Mouse (Mus musculus) CH12.LX (cell line): Measurements from ENCODE around the gene Uqcc3. TPM values are rescaled to one million over a fixed set of nuclear protein-coding genes. Genes with fewer than 3 reads are reported as not detected.
A peak's percentile ranks its signal among the peaks of the same experiment; 100 is the strongest.

Source experiments
- DNase-seq: peaks from one replicate; pipeline ENCODE4 v3.0.0-alpha.2; 2013; ENCODE audit errors: extremely low read depth
- H3K27ac ChIP-seq: 2 replicates; pipeline ENCODE4 v1.5.1; 2012; ENCODE audit warnings: low read depth, mild to moderate bottlenecking, control low read depth, moderate library complexity; ENCODE audit not compliant: insufficient read depth
- H3K27me3 ChIP-seq: replicated peaks from 2 replicates; pipeline ENCODE3; 2012; ENCODE audit warnings: inconsistent platforms
- H3K36me3 ChIP-seq, 2 experiments: replicated peaks in 1 of 2; 2 replicates each; pipeline versions ENCODE3 to v1.6.1; 2012; ENCODE audit warnings: inconsistent platforms in 1 of 2, low read length in 1 of 2, mild to moderate bottlenecking in 1 of 2, mixed read lengths in 1 of 2, moderate library complexity in 1 of 2; ENCODE audit not compliant: control insufficient read depth in 1 of 2, insufficient read depth in 1 of 2
- H3K4me1 ChIP-seq, 2 experiments: 2 replicates each; pipeline ENCODE4 v1.6.1; 2012; ENCODE audit warnings: inconsistent platforms in 1 of 2, moderate library complexity in 1 of 2; ENCODE audit not compliant: insufficient read depth in 2 of 2, control insufficient read depth in 1 of 2
- H3K4me2 ChIP-seq: 2 replicates; pipeline ENCODE4 v1.6.1; 2012; ENCODE audit warnings: low read depth, mild to moderate bottlenecking, control low read depth; ENCODE audit not compliant: poor library complexity, insufficient read depth, severe bottlenecking
- H3K4me3 ChIP-seq, 3 experiments: fragments of 150-350 bp in 1 of 3; sonication (generic) in 1 of 3; replicated peaks in 1 of 3; 2 replicates each; pipeline versions ENCODE3 to v1.5.1; 2011 to 2012; ENCODE audit warnings: low read depth in 2 of 3, low read length in 2 of 3, mild to moderate bottlenecking in 2 of 3, moderate library complexity in 2 of 3, control low read depth in 1 of 3, improper control_type of control experiment in 1 of 3, inconsistent platforms in 1 of 3, mixed read lengths in 1 of 3; ENCODE audit not compliant: poor library complexity in 1 of 3
- H3K79me2 ChIP-seq: replicated peaks from 2 replicates; pipeline ENCODE4 v1.6.1; 2012; ENCODE audit warnings: mild to moderate bottlenecking, moderate library complexity; ENCODE audit not compliant: control insufficient read depth, poor library complexity, insufficient read depth, severe bottlenecking; ENCODE audit errors: extremely low read depth
- H3K9ac ChIP-seq: 2 replicates; pipeline ENCODE4 v1.6.1; 2012; ENCODE audit warnings: low read depth, mild to moderate bottlenecking, control low read depth, moderate library complexity; ENCODE audit not compliant: insufficient read depth
- H3K9me3 ChIP-seq: replicated peaks from 2 replicates; pipeline ENCODE3; 2012; ENCODE audit warnings: low read length, inconsistent platforms, mixed read lengths
- BHLHE40 ChIP-seq: IDR thresholded peaks from 2 replicates; pipeline ENCODE4 v1.6.1; 2011; ENCODE audit warnings: mild to moderate bottlenecking, low read depth, low read length, improper control_type of control experiment
- CHD1 ChIP-seq: IDR thresholded peaks from 2 replicates; pipeline ENCODE4 v1.6.1; 2012; ENCODE audit warnings: low read depth, low read length, improper control_type of control experiment, inconsistent platforms
- CHD2 ChIP-seq: IDR thresholded peaks from 2 replicates; pipeline ENCODE4 v1.6.1; 2011; ENCODE audit warnings: low read length, improper control_type of control experiment
- CTCF ChIP-seq, 2 experiments: IDR thresholded peaks in 1 of 2; conservative IDR thresholded peaks in 1 of 2; 2 replicates each; pipeline ENCODE4 v1.5.1; 2011 to 2012; ENCODE audit warnings: low read depth in 2 of 2, low read length in 2 of 2, improper control_type of control experiment in 1 of 2, inconsistent platforms in 1 of 2, mild to moderate bottlenecking in 1 of 2, moderate library complexity in 1 of 2
- E2F4 ChIP-seq: IDR thresholded peaks from 2 replicates; pipeline ENCODE4 v1.6.1; 2011; ENCODE audit warnings: low read depth, low read length, improper control_type of control experiment; ENCODE audit not compliant: insufficient replicate concordance
- ELF1 ChIP-seq: IDR thresholded peaks from 2 replicates; pipeline ENCODE4 v1.6.1; 2014; ENCODE audit warnings: low read depth, mild to moderate bottlenecking, inconsistent platforms, low read length, improper control_type of control experiment
- EP300 ChIP-seq: IDR thresholded peaks from 2 replicates; pipeline ENCODE4 v1.6.1; 2011; ENCODE audit warnings: low read length, improper control_type of control experiment
- GABPA ChIP-seq: IDR thresholded peaks from 2 replicates; pipeline ENCODE4 v1.6.1; 2012; ENCODE audit warnings: low read depth, low read length, improper control_type of control experiment, inconsistent platforms; ENCODE audit not compliant: insufficient replicate concordance
- IRF4 ChIP-seq: IDR thresholded peaks from 2 replicates; pipeline ENCODE4 v1.6.1; 2014; ENCODE audit warnings: low read depth, mild to moderate bottlenecking, inconsistent platforms, low read length, improper control_type of control experiment
- JUN ChIP-seq: IDR thresholded peaks from 2 replicates; pipeline ENCODE4 v1.6.1; 2011; ENCODE audit warnings: low read depth, mild to moderate bottlenecking, low read length, improper control_type of control experiment, moderate library complexity; ENCODE audit not compliant: insufficient read depth
- KAT2A ChIP-seq: IDR thresholded peaks from 2 replicates; pipeline ENCODE4 v1.6.1; 2012; ENCODE audit warnings: low read length, improper control_type of control experiment, inconsistent platforms; ENCODE audit not compliant: insufficient replicate concordance
- MAFK ChIP-seq: IDR thresholded peaks from 2 replicates; pipeline ENCODE4 v1.6.1; 2011; ENCODE audit warnings: low read length, improper control_type of control experiment; ENCODE audit not compliant: insufficient replicate concordance
- MAX ChIP-seq: IDR thresholded peaks from 2 replicates; pipeline ENCODE4 v1.6.1; 2011; ENCODE audit warnings: low read length, improper control_type of control experiment
- MXI1 ChIP-seq: IDR thresholded peaks from 2 replicates; pipeline ENCODE4 v1.6.1; 2011; ENCODE audit warnings: mild to moderate bottlenecking, low read depth, low read length, improper control_type of control experiment
- MYC ChIP-seq: IDR thresholded peaks from 2 replicates; pipeline ENCODE4 v1.6.1; 2011; ENCODE audit warnings: low read depth, mild to moderate bottlenecking, improper control_type of control experiment, low read length
- NELFE ChIP-seq: IDR thresholded peaks from 2 replicates; pipeline ENCODE4 v1.6.1; 2011; ENCODE audit warnings: low read depth, low read length, improper control_type of control experiment
- NRF1 ChIP-seq: IDR thresholded peaks from 2 replicates; pipeline ENCODE4 v1.6.1; 2014; ENCODE audit warnings: low read depth, mild to moderate bottlenecking, inconsistent platforms, low read length, improper control_type of control experiment, moderate library complexity
- PAX5 ChIP-seq: IDR thresholded peaks from 2 replicates; pipeline ENCODE4 v1.6.1; 2012; ENCODE audit warnings: low read length, inconsistent platforms, mixed read lengths
- POLR2A ChIP-seq: IDR thresholded peaks from 2 replicates; pipeline ENCODE4 v1.6.1; 2011; ENCODE audit warnings: low read depth, mild to moderate bottlenecking, improper control_type of control experiment, low read length
- POLR2AphosphoS2 ChIP-seq: IDR thresholded peaks from 2 replicates; pipeline ENCODE4 v1.6.1; 2011; ENCODE audit warnings: low read depth, low read length, improper control_type of control experiment
- RAD21 ChIP-seq: IDR thresholded peaks from 2 replicates; pipeline ENCODE4 v1.6.1; 2011; ENCODE audit warnings: low read depth, mild to moderate bottlenecking, low read length, improper control_type of control experiment, moderate library complexity
- RCOR1 ChIP-seq: conservative IDR thresholded peaks from 2 replicates; pipeline ENCODE4 v1.6.1; 2012; ENCODE audit warnings: low read depth, mild to moderate bottlenecking, inconsistent platforms, low read length, improper control_type of control experiment
- SIN3A ChIP-seq: IDR thresholded peaks from 2 replicates; pipeline ENCODE4 v1.6.1; 2012; ENCODE audit warnings: low read length, improper control_type of control experiment, inconsistent platforms
- SMC3 ChIP-seq: IDR thresholded peaks from 2 replicates; pipeline ENCODE4 v1.6.1; 2011; ENCODE audit warnings: low read depth, low read length, improper control_type of control experiment
- TBP ChIP-seq: conservative IDR thresholded peaks from 2 replicates; pipeline ENCODE4 v1.6.1; 2011; ENCODE audit warnings: low read depth, low read length, improper control_type of control experiment
- USF1 ChIP-seq: IDR thresholded peaks from 2 replicates; pipeline ENCODE4 v1.6.1; 2014; ENCODE audit warnings: low read depth, mild to moderate bottlenecking, inconsistent platforms, low read length, improper control_type of control experiment
- USF2 ChIP-seq: conservative IDR thresholded peaks from 2 replicates; pipeline ENCODE4 v1.6.1; 2011; ENCODE audit warnings: low read depth, low read length, improper control_type of control experiment
- ZC3H11A ChIP-seq: IDR thresholded peaks from 2 replicates; pipeline ENCODE4 v1.6.1; 2012; ENCODE audit warnings: low read depth, mild to moderate bottlenecking, inconsistent platforms, low read length, improper control_type of control experiment
- ZKSCAN1 ChIP-seq: IDR thresholded peaks from 2 replicates; pipeline ENCODE4 v1.6.1; 2012; ENCODE audit warnings: low read depth, inconsistent platforms, low read length, improper control_type of control experiment, borderline replicate concordance
- ZMIZ1 ChIP-seq: IDR thresholded peaks from 2 replicates; pipeline ENCODE4 v1.6.1; 2012; ENCODE audit warnings: low read depth, mild to moderate bottlenecking, inconsistent platforms, low read length, improper control_type of control experiment
- ZNF384 ChIP-seq: IDR thresholded peaks from 2 replicates; pipeline ENCODE4 v1.6.1; 2012; ENCODE audit warnings: low read depth, low read length, improper control_type of control experiment, inconsistent platforms
- dilution Hi-C: fragments of 300-500 bp; cut with MboI; formaldehyde crosslinking; loops from 2 replicates; pipeline ENCODE4 v1.14.3; 2020; ENCODE audit warnings: low sequenced_read_pairs; ENCODE audit not compliant: extremely low pct_unique_long_range_greater_than_20kb, extremely low pct_ligation_motif_present
- in situ Hi-C: fragments of 300-500 bp; cut with MboI; formaldehyde crosslinking; loops from 3 replicates; pipeline ENCODE4 v1.14.3; 2019; ENCODE audit warnings: low sequenced_read_pairs, low pct_ligation_motif_present, low pct_unique_long_range_greater_than_20kb, mixed read lengths
- polyA plus RNA-seq: library from polyadenylated mRNA; unstranded; fragments of >175 nt; gene quantifications from 2 replicates; pipeline ENCODE4 v1.2.1, GENCODE M21; 2012; ENCODE audit warnings: low read depth; ENCODE audit not compliant: insufficient read length
- total RNA-seq, 2 experiments: library from RNA; depleted of rRNA; stranded (reverse); fragments of 300-350 nt in 1 of 2; fragments of >200 nt in 1 of 2; gene quantifications; 2 replicates each; pipeline ENCODE4 v1.2.3; 2012 to 2014

Uqcc3 gene
- total and polyA plus RNA-seq, 3 experiments, result 23.5 to 56.6 (median 42.6) TPM

DNA sequence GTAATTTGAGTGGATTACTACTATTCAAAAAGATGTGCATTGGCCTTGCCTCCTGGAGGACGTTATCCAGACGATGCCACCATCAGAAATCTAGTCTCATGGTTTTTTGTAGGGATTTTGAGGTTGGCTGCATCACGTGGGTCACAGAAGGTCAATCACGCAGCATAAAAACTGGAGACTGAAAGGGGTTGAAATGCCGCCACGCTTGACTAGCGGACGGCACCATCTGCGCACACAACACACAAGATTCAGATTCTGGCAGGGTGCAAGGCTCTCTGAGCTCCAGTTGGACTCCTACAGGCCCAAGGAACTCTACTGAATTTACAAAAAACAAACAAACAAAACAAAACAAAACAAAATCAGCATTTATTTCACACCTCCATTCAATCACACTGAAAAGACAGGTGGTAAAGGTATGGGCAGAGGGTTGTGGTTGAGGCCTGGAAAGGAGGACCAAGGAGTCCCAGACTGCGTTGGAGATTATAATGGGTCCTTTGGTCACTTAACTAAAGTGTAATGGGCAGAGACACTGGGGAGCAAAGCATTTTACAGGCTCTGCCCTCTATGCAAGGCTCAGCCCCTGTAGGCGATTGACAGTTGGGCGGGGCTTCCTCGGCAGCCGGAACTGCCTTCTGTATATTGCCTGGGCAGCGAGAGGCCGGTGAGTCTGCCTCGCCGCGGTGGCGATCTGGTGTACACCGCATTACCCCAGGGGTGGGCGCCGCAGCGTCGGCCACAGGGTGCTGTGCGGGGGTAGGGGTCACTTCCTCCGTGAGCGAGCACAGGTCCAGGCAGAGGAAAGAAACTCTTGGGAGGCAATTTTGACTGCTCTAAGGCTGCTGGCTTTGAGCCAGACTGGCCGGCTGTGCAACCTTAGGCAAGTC is 40.6 kb downstream of the Uqcc3 start (continued):
- TF ChIP-seq ZC3H11A (no peak), SIN3A (peak; percentile 94), NRF1 (no peak), NELFE (peak; percentile 59), ZMIZ1 (0 out of 2 replicates have a peak, but pooled peaks have one; percentile 49), MAX (no peak; the same call in 1 of the 2 replicates), BHLHE40 (peak; percentile 43), USF2 (peak; percentile 61), SMC3 (0 out of 2 replicates have a peak, but pooled peaks have one; percentile 2), POLR2AphosphoS2 (0 out of 2 replicates have a peak, but pooled peaks have one; percentile 75), ZKSCAN1 (no peak), MXI1 (peak; percentile 53; the same call in 1 of the 2 replicates), MYC (peak; percentile 45; the same call in 1 of the 2 replicates)
- TF ChIP-seq, all 38 proteins: peak for 17

DNA sequence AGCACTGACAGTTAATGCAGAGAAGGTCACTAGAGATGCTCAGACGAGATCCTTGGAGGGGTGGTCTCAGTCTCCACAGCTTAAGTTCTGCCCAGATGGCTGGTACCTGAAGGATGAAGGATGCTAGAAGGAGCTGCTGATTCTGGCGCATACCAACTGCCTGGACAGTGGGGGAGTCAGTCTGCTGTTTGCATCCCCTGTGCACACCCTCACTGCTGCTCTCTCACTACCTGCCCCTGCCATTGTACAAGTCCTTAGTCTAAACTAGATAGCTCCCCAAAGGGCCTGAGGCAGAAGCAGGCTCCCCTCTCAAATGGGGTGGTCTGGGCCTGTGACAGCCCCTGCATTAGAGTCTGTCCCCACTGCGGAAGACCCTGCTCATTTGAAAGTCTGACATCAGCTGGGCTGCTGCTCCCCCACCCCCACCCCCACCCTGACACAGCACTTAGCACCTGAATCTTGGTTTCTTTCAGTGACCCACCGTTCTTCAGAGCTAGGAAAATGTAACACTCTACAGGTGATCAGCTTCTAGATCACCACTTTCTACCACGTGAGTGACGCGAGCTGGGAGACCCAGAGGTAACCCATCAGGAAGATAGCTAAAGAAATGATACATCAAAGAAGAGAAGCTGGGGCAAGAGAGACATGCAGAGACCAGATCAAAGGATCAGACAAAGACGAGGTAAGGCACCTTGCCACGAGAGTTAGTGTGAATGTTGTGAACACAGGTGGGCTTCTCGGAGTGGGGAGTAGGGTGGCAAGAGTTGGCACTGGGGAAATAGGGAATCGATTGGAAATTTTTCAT is 41.4 kb downstream of the Uqcc3 start, which contains the start of gene Gng3:
Gene Gng3 (minus strand): TSS at position 92 of the 805 bp plus-strand sequence.
- peak within 1 kb of the TSS; percentile 92 for H3K27ac ChIP-seq
- peak within 1 kb of the TSS; percentile 75 for H3K9ac ChIP-seq
- no peaks in the 10 kb centered on the region for H3K27me3 ChIP-seq
- DNase-seq, result peak; percentile 64
- in situ Hi-C loops (loop anchor here (25.0 kb wide), 1 partner anchor 1023 kb away; no protein-coding TSS in a partner anchor), dilution Hi-C loops (no loop called here)
- no peaks in the 10 kb centered on the region for H3K9me3 ChIP-seq
- H3K4me1 ChIP-seq, result peaks cover 11 to 45% of the 10 kb centered on the region in 2 experiments
- H3K36me3 ChIP-seq, result peaks cover 15 to 51% of the 10 kb centered on the region in 2 experiments
- H3K79me2 ChIP-seq, result peaks cover 20% of the 10 kb centered on the region
- peak within 1 kb of the TSS; percentile 96 for H3K4me2 ChIP-seq
- H3K4me3 ChIP-seq, result peak within 1 kb of the TSS; percentile 56 to 81 (median 65)
- TF ChIP-seq BHLHE40, result peak; percentile 36; the same call in 1 of the 2 replicates
- peak; percentile 40; the same call in 1 of the 2 replicates for TF ChIP-seq MYC
- no peak for TF ChIP-seq ZNF384
- no peak for TF ChIP-seq SMC3
- 0 out of 2 replicates have a peak, but pooled peaks have one; percentile 17 for TF ChIP-seq IRF4
- TF ChIP-seq NELFE, result no peak
- no peak; the same call in 1 of the 2 replicates for TF ChIP-seq RCOR1
- no peak for TF ChIP-seq USF2
- TF ChIP-seq RAD21, result no peak
- no peak for TF ChIP-seq POLR2AphosphoS2
- TF ChIP-seq PAX5, result no peak
- no peak for TF ChIP-seq MAFK
- peak; percentile 76 for TF ChIP-seq ELF1
- no peak for TF ChIP-seq GABPA
- peak; percentile 75 for TF ChIP-seq CHD2
- TF ChIP-seq NRF1, result 0 out of 2 replicates have a peak, but pooled peaks have one; percentile 15
- peak; percentile 38; the same call in 1 of the 2 replicates for TF ChIP-seq POLR2A
- no peak for TF ChIP-seq EP300
- no peak for TF ChIP-seq ZMIZ1
- TF ChIP-seq ZKSCAN1, result no peak
- no peak for TF ChIP-seq CTCF (conservative IDR thresholded peaks at IDR 0.05 in 1 of 2, IDR thresholded peaks at IDR 0.05 in 1 of 2; ENCODE audit: low read depth in 2 of 2, low read length in 2 of 2)
- TF ChIP-seq E2F4, result no peak
- no peak for TF ChIP-seq JUN
- peak; percentile 98 for TF ChIP-seq CHD1
- TF ChIP-seq KAT2A, result no peak
- 0 out of 2 replicates have a peak, but pooled peaks have one; percentile 56 for TF ChIP-seq TBP
- TF ChIP-seq USF1, result no peak
- TF ChIP-seq MXI1, result peak; percentile 48; the same call in 1 of the 2 replicates
